16 mouse cellular contexts compared by ENCODE assay signal in the genomic region with DNA sequence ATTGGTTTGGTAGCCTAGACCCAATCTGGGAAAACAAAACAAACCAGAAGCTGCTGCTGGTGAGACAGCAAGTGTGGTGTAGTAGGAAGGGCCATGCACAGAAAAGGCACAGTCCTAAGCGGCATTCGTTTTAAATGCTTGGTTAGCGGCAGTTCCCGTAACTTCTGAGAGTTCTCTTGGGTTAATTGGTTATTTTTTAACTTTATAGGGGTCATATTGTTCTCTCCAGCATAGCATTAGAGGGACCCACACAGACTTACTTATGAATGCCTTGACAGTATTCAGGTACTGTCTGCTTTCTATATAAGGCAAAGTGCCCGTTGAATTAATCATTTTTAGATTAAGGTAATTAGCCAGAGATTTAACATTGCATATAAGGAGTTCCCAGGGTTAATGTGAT.
"Had no signal": no experiment of that assay in that cellular context is flagged by ENCODE, and none has a peak within 500 bp of the region (broad histone marks: within the 10 kb centered on the region; RNA-seq: fewer than 3 reads in every experiment).

No protein-coding gene starts in this region.

- ATAC-seq: intestine, embryonic 15.5 days; liver, embryonic 12.5 days; midbrain, embryonic 16.5 days had no signal

- H3K4me2 ChIP-seq: intestine, embryonic 15.5 days; limb, embryonic 15.5 days; liver, embryonic 12.5 days; lung, embryonic 14.5 days; midbrain, embryonic 12.5 days; neural tube, embryonic 13.5 days; stomach, embryonic 15.5 days had no signal

- H3K4me1 ChIP-seq: intestine, embryonic 15.5 days; limb, embryonic 15.5 days; liver, embryonic 12.5 days; midbrain, embryonic 12.5 days; neural tube, embryonic 13.5 days; stomach, embryonic 15.5 days had no signal

- DNase-seq: lung, embryonic 14.5 days; lung, postnatal 10 days; lung, postnatal 4 days; retina, postnatal 1 day; right cerebral cortex, postnatal 4 days; spleen, adult 18-20 months; thymus, adult 2 months; thymus, postnatal 36 days had no signal

- H3K27ac ChIP-seq: intestine, embryonic 15.5 days; limb, embryonic 15.5 days; liver, embryonic 12.5 days; midbrain, embryonic 12.5 days; neural tube, embryonic 13.5 days; stomach, embryonic 15.5 days had no signal

- H3K9me3 ChIP-seq: intestine, embryonic 15.5 days; limb, embryonic 15.5 days; liver, embryonic 12.5 days; megakaryocyte, embryonic 14.5 days; midbrain, embryonic 12.5 days; neural tube, embryonic 13.5 days; stomach, embryonic 15.5 days had no signal

- H3K27me3 ChIP-seq: intestine, embryonic 15.5 days; limb, embryonic 15.5 days; liver, embryonic 12.5 days; midbrain, embryonic 12.5 days; neural tube, embryonic 13.5 days; stomach, embryonic 15.5 days had no signal

- H3K4me3 ChIP-seq: intestine, embryonic 15.5 days; limb, embryonic 15.5 days; liver, embryonic 12.5 days; megakaryocyte, embryonic 14.5 days; midbrain, embryonic 12.5 days; neural tube, embryonic 13.5 days; stomach, embryonic 15.5 days had no signal

- H3K9ac ChIP-seq: intestine, embryonic 15.5 days; limb, embryonic 15.5 days; liver, embryonic 12.5 days; lung, embryonic 14.5 days; midbrain, embryonic 12.5 days; neural tube, embryonic 13.5 days; stomach, embryonic 15.5 days had no signal

- H3K36me3 ChIP-seq: intestine, embryonic 15.5 days; limb, embryonic 15.5 days; liver, embryonic 12.5 days; midbrain, embryonic 12.5 days; neural tube, embryonic 13.5 days; stomach, embryonic 15.5 days had no signal
